Mouse (Mus musculus): ENCODE results near the gene Ubac1.

- TF ChIP-seq CTCF (IDR thresholded peaks at IDR 0.05; ENCODE audit: insufficient read depth, low read depth, low read length), result no peak
- TF ChIP-seq POLR2A (IDR thresholded peaks at IDR 0.05; ENCODE audit: insufficient read depth, low read depth, low read length), result no peak
Measured at GRCm38 (mm10) chr2:26048816-26049215, 27.3 kb upstream of the Ubac1 start.

Measured in olfactory bulb, adult 2 months (tissue).